Mouse (Mus musculus): ENCODE results near the gene Aqp7. TPM values are rescaled to one million over a fixed set of nuclear protein-coding genes. Genes with fewer than 3 reads are reported as not detected.

Aqp7 gene
- polyA plus RNA-seq (2012; rRNA removed), result 2.6 and 2.9 TPM in 2 replicates

- TF ChIP-seq POLR2A (IDR thresholded peaks at IDR 0.05; ENCODE audit: borderline replicate concordance, extremely low read depth, low read depth, low read length), result no peak
- TF ChIP-seq CTCF (IDR thresholded peaks at IDR 0.05; ENCODE audit: insufficient read depth, low read length), result no peak
- Histone ChIP-seq H3K4me1 (ENCODE audit: control insufficient read depth, insufficient read depth, low read length) (no peaks in the 10 kb centered on the region), H3K4me3 (replicated peaks; ENCODE audit: extremely low read depth, low read depth, low read length) (no peak within 1 kb of the TSS)
- DNase-seq, result no peak
- WGBS, result 39% methylated on average over 9 of the region's 9 CpGs
These were observed at the start of gene Aqp7 for GRCm38 (mm10) chr4:41047524-41048271. Gene Aqp7 (minus strand): TSS chr4:41048139.

DNA sequence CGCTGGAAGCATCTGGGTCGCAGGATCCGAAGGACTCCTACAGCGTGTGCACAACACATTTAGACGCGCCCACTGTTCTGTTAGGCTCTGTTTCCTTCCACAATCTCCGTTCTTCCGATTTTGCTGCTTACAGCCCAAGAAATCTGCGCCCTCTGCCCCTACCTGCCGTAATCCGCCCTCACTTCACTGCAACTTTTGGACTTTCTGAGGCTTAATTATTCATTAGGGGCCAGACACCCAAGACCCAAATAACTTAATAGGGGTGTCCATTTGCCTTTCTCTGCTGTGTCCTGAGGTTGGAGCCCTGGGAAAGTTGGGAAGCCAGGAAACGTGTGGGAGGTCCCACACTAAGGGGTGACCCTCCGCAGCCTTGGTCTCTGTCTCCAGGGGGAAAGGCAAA, 49.4 kb upstream of the Aqp7 start:
- TF ChIP-seq CTCF (IDR thresholded peaks at IDR 0.05; ENCODE audit: insufficient read depth, low read length), result no peak
- TF ChIP-seq POLR2A (IDR thresholded peaks at IDR 0.05; ENCODE audit: borderline replicate concordance, extremely low read depth, low read depth, low read length), result no peak
- Histone ChIP-seq H3K4me1 (ENCODE audit: control insufficient read depth, insufficient read depth, low read length) (peaks cover 3% of the 10 kb centered on the region; the same call in 1 of the 2 replicates), H3K4me3 (replicated peaks; ENCODE audit: extremely low read depth, low read depth, low read length) (no peak overlapping the region)
- 68% methylated on average over 13 of the region's 13 CpGs for WGBS
- DNase-seq, result no peak

GRCm38 (mm10) chr4:41096794-41097193, 48.9 kb upstream of the Aqp7 start:
- TF ChIP-seq POLR2A (IDR thresholded peaks at IDR 0.05; ENCODE audit: borderline replicate concordance, extremely low read depth, low read depth, low read length) (no peak), CTCF (IDR thresholded peaks at IDR 0.05; ENCODE audit: insufficient read depth, low read length) (no peak)
- no peak for DNase-seq
- peaks cover 3% of the 10 kb centered on the region; the same call in 1 of the 2 replicates for H3K4me1 ChIP-seq (ENCODE audit: control insufficient read depth, insufficient read depth, low read length)
- H3K4me3 ChIP-seq (replicated peaks; ENCODE audit: extremely low read depth, low read depth, low read length), result no peak overlapping the region
- 83% methylated on average over 5 of the region's 5 CpGs for WGBS

- WGBS, result 53% methylated on average over 8 of the region's 8 CpGs
- Histone ChIP-seq H3K4me1 (ENCODE audit: control insufficient read depth, insufficient read depth, low read length) (peaks cover 3% of the 10 kb centered on the region; the same call in 1 of the 2 replicates), H3K4me3 (replicated peaks; ENCODE audit: extremely low read depth, low read depth, low read length) (no peak overlapping the region)
- TF ChIP-seq POLR2A (IDR thresholded peaks at IDR 0.05; ENCODE audit: borderline replicate concordance, extremely low read depth, low read depth, low read length) (no peak), CTCF (IDR thresholded peaks at IDR 0.05; ENCODE audit: insufficient read depth, low read length) (no peak)
- no peak for DNase-seq
These were observed 48.2 kb upstream of the Aqp7 start for GRCm38 (mm10) chr4:41096169-41096568.

- WGBS, result 46% methylated on average over 9 of the region's 9 CpGs
- peak; percentile 24 for DNase-seq
- Histone ChIP-seq H3K4me1 (ENCODE audit: control insufficient read depth, insufficient read depth, low read length) (peaks cover 3% of the 10 kb centered on the region; the same call in 1 of the 2 replicates), H3K4me3 (replicated peaks; ENCODE audit: extremely low read depth, low read depth, low read length) (no peak overlapping the region)
- no peak for TF ChIP-seq CTCF (IDR thresholded peaks at IDR 0.05; ENCODE audit: insufficient read depth, low read length)
- no peak for TF ChIP-seq POLR2A (IDR thresholded peaks at IDR 0.05; ENCODE audit: borderline replicate concordance, extremely low read depth, low read depth, low read length)
These were observed 46.4 kb upstream of the Aqp7 start for GRCm38 (mm10) chr4:41094361-41094760.

GRCm38 (mm10) chr4:41092958-41093357, 45.0 kb upstream of the Aqp7 start:
- 67% methylated on average over 1 of the region's 1 CpGs for WGBS
- H3K4me1 ChIP-seq (ENCODE audit: control insufficient read depth, insufficient read depth, low read length), result peaks cover 2% of the 10 kb centered on the region; the same call in 1 of the 2 replicates
- DNase-seq, result no peak
- no peak for TF ChIP-seq CTCF (IDR thresholded peaks at IDR 0.05; ENCODE audit: insufficient read depth, low read length)
- TF ChIP-seq POLR2A (IDR thresholded peaks at IDR 0.05; ENCODE audit: borderline replicate concordance, extremely low read depth, low read depth, low read length), result no peak
- no peak overlapping the region for H3K4me3 ChIP-seq (replicated peaks; ENCODE audit: extremely low read depth, low read depth, low read length)

DNA sequence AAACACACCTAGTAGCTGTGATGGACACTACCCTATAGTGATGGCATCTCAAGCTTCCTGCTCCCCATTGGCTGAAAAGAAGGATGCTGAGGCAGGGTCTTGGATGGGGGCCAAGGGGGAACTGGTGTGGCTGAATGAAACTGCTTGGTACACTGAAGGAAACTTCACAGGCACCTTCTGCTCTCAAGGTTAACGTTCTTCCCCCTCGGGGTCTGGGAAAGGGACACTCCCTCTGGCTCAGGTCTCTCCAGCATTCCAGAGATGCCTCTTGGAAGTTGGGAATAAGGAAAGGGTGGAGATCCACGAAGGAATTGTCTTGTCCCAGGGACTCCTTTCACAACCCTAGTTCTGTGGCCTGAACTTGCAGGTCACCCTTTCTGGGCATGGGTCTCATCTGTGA, 43.5 kb upstream of the Aqp7 start:
- H3K4me3 ChIP-seq (replicated peaks; ENCODE audit: extremely low read depth, low read depth, low read length), result no peak overlapping the region
- TF ChIP-seq POLR2A (IDR thresholded peaks at IDR 0.05; ENCODE audit: borderline replicate concordance, extremely low read depth, low read depth, low read length) (no peak), CTCF (IDR thresholded peaks at IDR 0.05; ENCODE audit: insufficient read depth, low read length) (no peak)
- H3K4me1 ChIP-seq (ENCODE audit: control insufficient read depth, insufficient read depth, low read length), result no peaks in the 10 kb centered on the region
- no peak for DNase-seq
- WGBS, result 36% methylated on average over 3 of the region's 3 CpGs

DNA sequence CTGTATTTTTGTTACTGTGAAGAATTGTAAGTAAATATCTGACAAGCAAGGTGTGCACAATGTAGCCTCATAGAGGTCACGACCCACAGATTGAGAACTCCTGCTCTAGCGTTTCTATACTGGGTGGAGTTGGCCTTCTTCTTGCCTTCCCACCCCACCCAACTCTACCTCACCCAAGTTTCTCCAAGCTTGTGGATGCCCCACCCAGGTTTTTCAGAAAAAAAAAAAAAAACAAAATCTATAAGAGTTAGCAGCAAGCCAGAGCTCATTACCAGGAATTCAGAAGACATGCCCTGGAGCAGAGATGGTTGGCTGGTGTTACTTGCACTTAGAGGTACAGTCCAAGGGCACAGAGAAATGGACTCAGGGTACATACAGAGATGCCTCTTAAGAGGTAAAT, 41.8 kb upstream of the Aqp7 start:
- no peaks in the 10 kb centered on the region for H3K4me1 ChIP-seq (ENCODE audit: control insufficient read depth, insufficient read depth, low read length)
- no peak overlapping the region for H3K4me3 ChIP-seq (replicated peaks; ENCODE audit: extremely low read depth, low read depth, low read length)
- DNase-seq, result no peak
- TF ChIP-seq CTCF (IDR thresholded peaks at IDR 0.05; ENCODE audit: insufficient read depth, low read length) (no peak), POLR2A (IDR thresholded peaks at IDR 0.05; ENCODE audit: borderline replicate concordance, extremely low read depth, low read depth, low read length) (no peak)
- WGBS, result 55% methylated on average over 2 of the region's 2 CpGs

DNA sequence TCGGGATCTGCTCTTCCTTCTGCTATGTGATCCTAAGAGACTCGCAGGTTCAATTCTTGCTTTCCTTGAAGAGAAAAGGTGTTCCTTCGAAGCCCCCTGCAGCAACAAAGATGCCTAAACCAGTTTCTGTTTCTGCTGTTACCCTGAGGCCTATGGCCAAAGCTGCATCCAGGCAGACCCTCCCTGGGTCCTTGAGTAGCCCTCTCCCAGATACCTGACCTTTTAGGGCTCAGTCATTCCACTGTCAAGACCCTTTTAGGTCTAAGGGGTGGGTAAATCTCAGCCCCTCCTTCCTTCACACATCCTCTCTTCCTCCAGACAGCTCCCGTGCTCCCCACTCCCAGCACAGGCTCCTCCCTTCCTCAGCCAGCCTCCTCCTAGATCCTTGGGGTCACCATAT, 41.2 kb upstream of the Aqp7 start:
- H3K4me1 ChIP-seq (ENCODE audit: control insufficient read depth, insufficient read depth, low read length), result no peaks in the 10 kb centered on the region
- 77% methylated on average over 4 of the region's 4 CpGs for WGBS
- TF ChIP-seq POLR2A (IDR thresholded peaks at IDR 0.05; ENCODE audit: borderline replicate concordance, extremely low read depth, low read depth, low read length), result no peak
- TF ChIP-seq CTCF (IDR thresholded peaks at IDR 0.05; ENCODE audit: insufficient read depth, low read length), result no peak
- H3K4me3 ChIP-seq (replicated peaks; ENCODE audit: extremely low read depth, low read depth, low read length), result no peak overlapping the region
- DNase-seq, result no peak

Measured in lung, adult 2 months (tissue).